Mouse (Mus musculus) lung, postnatal 25 days (tissue): Measurements from ENCODE around the gene Apbb1.
A peak's percentile ranks its signal among the peaks of the same experiment; 100 is the strongest.

Experiments
- DNase-seq: peaks from one replicate; pipeline ENCODE4 v3.0.0; 2022; ENCODE audit warnings: low spot score

The Apbb1 gene

DNA sequence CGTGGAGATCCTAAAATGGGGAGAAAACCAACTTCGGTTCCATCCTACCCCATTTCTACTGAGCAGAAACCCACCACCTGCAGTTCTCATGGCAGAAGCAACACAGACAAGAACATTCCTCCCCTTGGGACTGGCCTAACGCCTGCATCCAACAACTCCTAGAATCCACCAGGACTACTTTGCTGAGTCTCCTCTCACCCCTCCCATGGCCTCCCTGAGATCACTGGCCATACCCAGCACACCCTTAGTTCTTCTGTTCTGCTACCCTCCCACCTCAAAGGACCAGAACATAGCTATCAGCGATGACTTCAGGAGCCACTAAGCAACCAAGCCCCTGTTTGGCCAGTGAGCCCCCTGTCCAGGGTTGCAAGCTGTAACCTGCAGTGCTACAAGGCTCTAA is 10.7 kb downstream of the Apbb1 start:
- no peak for DNase-seq

DNA sequence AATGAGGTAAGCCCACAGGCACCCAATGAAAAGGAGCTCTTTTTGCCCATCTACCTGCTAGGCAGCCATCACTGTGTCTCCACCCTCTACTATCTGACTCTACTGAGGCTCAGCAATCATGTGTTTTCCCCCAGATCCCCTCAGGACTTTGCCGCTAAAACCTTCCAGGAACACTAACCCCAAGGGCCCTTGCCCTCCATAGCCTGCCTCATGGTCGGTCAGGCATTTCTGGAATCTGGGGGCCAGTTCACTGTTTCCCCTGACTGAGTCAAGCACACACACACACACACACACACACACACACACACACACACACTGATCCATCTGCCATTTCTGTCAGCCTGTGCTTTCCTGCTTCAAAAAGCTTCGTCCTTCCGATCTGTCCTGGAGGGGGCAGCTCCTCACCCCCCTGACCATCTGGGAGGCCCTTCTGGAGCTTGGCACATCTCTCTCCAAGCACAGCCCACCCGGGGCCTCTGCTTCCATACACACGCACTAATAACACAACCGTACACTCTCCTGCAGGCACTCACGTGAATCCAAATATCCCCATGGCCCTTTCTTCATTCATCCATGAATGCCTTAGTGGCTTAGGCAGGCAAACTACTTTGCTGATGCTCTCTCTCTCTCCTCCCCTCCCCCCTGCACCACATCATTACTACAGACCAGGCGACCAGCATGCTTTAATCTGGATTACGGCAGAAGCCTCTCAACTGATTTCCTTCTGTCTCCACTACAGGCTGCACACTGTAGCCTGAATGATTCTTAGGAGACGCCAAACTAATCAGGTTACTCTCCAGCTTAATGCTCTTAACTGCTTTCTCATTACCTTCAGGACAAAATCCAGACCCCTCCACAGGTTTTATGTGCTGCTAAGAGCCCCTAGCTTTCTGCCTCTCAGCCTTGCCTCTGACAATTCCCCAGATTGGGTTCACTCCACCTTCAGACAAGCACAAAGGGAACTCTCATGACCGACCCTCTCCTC is 11.6 kb downstream of the Apbb1 start:
- no peak for DNase-seq

DNA sequence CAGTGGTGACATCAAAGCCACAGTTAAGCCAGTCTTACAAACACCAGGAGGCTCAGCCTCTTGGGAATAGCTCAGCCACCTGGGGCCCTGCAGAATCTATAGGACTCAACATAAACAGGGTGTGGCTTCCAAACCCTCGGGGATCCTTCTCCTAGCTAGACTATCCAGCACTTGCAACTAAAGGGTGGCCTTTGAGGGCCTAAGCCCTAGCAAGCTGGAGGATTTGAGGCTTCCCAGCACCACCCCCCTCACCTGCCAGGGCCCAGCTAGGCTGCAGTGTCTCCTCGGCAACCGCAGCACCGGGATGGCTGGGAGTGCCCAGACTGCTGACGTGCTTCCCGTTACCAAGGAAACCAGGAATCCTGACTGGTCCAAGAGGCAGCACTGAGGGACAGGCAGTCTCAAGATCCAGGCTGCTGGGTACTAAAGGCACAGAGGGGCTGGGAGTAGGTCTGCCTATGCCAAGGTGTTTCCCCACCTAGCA is 12.4 kb downstream of the Apbb1 start:
- DNase-seq, result peak; percentile 48

DNA sequence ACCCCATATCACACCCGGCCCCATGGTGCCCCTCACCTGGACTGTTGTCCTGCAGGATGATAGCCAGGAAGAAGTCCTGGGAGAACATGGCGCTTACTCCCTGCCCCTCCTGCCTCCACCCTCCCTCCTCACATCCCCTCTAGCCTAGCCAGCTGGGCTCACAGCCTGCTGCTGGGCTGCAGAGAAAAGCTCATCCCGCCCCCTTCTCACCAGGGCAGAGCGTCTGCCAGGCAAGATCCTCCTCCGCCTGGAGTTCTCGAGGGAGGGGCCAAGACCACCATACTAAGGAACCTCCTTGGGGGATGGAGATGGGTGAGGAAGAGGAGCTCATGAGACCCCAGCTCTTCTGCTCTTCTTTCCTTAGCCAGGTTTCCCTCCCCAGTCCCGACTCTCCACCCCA is 12.9 kb downstream of the Apbb1 start:
- DNase-seq, result no peak

DNA sequence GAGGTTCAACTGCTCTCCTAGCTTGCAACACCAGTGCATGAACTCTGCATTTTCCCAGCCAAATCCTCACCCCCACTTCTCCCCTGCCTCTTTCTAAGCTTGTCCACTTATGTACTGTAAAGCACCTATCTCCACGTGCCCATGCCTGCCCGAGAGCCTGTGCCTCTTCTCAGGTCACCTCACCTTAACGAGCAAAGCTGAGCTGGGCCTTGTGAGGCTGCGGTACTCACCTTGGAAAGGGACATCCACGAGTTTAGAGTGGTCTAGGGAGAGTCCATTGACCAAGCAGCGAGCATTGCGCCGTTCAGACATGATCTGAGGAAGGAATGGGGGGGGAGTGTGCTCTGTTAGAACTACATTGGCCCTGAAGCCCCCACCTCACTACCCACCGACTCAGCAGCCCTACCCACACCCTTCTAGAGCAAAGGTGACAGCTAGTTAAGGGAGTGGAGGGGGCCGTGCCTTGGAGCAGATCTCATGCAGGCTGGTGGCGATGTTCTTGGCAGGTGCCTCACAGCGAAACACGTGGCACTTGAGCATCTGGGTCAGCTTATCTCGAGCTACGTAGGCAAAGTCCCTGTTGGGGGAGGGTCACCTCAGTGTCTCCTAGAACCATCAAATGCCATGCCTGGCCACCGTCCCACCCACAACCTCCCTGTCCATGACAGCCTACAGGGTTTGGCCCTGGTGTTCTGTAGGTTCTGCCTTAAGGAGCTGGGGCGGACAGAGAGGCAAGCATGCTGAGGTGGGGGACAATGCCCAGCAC is 16.2 kb downstream of the Apbb1 start:
- peak; percentile 38 for DNase-seq

DNA sequence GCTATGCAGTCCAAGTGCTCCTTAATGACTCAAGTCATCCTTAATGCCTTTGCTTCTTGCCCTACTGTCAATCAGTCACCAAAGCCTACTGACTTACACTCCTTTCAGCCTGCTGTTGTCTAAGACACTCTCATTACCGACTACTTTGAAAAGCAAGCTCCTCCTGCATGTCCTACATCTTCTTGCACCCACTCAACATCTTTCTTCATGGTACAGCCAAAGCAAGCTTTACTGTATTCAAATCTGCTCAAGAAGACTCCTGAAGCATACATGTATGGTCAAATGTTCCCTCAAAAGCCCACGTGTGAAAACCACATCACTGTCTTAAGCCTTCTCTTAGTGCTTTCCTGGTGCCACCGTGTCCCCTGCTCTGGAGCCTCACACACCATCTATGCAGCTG is 18.1 kb downstream of the Apbb1 start:
- DNase-seq, result no peak

DNA sequence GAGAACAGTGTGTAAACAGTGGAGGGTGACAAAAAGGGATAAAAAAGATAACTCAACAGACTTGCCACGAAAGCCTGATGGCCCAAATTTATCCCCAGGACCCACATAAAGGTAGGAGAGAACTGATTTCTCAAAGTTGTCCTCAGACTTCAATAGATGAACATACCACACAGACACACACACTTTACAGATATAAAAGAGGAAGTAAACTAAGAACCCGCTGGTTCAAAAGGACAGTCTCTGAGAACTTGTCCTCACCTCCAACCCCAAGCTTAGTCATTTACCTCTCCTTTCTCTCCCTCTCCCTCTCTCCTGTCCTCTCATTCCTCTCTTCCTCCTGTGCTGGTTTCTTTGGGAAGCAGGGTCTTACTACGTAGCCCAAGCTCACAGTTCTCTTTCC is 19.1 kb downstream of the Apbb1 start:
- DNase-seq, result no peak

DNA sequence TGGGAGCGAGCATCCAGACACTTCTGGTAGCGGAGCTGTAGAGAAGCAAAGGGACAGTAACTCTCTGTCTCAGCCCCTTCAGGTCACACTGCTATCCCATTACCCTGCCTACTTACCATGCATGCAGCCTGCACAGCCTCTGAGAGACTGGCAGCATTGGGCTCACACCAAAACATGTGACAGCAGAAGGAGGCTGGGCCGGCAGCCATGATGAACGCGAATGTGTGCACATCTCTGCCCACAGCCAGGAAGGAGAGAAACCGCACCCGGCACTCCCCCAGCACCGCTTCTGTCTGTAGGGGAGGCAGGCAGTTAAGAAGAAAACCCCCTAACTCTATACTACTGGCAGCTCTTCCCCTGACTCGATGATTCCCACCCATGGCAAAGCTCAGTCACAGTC is 22.4 kb downstream of the Apbb1 start:
- no peak for DNase-seq

DNA sequence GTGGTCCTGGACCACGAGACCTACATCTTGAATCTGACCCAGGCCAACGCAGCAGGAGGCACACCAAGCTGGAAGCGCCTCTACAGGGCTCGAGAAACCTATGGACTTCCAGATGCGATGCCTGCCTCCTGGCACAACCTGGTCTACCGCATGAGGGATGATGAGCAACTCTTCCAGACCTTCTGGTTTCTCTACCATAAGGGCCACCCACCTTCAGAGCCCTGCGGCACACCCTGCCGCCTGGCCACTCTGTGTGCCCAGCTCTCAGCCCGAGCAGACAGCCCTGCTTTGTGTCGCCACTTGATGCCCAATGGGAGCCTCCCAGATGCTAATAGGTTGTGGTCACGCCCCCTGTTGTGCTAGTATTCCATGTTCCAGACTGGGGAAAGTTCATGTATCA is 23.8 kb downstream of the Apbb1 start:
- no peak for DNase-seq

DNA sequence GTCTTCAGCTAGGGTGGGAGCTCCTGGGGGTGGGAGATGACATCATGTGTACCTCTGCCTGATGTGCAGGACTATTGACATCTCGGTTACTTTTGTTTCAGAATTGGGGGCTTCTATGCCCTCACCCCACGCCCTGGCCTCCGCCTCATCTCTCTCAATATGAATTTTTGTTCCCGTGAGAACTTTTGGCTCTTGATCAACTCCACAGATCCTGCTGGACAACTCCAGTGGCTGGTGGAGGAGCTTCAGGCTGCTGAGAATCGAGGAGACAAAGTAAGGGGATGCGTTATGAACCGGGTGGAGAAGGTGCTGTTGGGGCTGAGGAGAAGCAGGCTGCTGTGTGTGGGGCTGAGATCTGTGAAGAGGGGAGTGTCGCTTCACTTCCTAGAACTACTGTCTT is 25.0 kb downstream of the Apbb1 start:
- DNase-seq, result no peak

DNA sequence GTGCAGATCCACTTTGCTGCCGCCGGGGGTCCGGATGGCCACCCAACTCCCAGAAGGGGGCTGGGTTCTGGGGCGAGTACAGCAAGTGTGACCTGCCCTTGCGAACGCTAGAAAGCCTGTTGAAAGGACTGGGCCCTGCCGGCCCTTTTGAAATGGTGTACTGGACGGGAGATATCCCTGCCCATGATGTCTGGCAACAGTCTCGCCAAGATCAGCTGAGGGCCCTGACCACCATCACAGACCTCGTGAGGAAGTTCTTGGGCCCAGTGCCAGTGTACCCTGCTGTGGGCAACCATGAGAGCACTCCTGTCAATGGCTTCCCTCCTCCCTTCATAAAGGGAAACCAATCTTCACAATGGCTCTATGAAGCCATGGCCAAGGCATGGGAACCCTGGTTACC is 25.9 kb downstream of the Apbb1 start:
- no peak for DNase-seq

DNA sequence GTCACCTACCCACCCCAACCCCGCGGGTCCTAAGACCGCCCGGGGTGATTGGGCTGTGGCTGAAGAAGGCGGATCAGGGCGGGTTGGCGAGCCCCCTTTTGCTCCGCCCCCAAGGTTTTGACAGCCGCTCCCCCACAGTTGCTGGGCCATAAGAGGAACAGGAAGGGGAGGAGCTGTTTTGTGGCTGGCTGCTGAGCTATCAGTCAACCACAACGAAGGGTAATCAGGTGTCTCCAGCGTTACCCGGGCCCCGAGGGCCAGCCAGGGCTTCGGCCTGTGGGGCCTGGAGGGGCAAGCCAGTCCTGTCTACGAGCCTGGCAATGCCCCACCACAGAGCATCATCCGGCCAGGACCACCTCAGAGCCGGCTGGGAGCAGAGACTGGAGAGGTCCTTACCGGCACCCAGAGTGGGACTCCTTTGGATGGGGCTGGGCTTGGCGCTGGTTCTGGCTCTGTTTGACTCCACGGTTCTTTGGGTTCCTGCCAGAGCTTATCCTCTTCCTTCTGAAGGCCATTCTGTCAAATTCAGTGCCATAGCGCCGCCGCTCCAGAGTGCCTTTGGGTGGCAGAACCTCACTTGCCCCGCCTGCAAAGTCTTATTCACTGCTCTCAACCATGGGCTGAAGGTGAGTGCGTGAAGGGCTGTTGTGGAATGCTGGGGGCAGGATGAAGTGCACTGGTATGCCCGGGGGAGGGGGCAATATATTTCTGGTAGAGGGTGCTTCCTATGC is 27.1 kb downstream of the Apbb1 start, which contains the start of gene Smpd1:
Gene Smpd1 (plus strand): TSS at position 149 of the 731 bp plus-strand sequence.
- DNase-seq, result peak; percentile 95

DNA sequence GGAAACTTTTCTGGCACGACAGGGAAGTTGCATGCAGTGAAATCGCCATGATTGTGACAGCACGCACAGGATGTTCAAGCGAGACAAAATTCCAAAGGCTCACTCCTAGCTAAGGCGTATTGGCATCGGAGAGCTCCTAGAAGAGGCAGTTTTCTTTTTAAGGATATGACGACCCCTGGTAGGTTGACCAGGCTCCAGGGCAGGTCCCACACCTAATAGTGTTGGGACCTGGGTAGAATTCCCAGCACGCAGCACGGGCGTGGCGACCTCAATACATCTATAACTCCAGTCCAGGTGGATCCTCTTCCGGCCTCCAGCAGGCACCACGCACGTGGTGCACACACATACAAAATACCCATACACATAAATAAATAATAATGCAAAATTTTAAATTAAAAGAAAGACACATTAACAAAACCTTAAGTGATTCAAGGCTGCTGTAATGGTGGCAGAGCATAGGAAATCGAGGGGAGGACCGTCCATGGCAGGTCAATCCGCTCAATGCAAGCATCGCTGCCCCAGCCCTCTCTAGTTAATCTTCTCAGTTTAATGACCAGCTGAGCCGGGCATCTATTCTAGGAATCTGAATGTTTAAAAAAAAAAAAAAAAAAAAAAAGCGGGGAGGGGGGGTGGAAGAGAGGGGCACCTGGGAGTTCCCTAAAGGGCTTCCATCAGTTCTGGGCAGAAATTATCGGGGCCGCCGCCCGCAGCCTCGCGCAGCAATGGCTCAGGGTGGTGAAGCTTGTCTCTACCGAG is 27.8 kb downstream of the Apbb1 start:
- DNase-seq, result no peak

DNA sequence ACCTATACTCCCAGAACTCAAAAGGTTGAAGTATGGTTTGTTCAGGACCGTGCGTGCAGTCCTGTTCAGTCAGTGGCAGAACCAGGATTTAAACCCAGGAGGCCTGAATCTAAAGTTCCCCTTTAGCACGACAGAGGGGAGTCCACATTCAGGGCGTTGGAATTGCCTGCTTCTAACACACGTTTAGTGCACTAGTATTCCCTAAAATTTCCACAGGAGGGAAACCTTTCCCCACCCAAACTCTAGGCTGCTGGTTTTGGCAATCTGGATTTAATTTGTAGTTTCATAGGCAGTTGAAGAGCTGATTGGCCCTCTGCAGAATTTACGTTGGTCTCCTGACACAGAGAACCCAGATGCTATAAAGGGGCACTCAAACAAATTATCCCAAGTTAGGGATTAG is 32.4 kb downstream of the Apbb1 start:
- peak; percentile 39 for DNase-seq

DNA sequence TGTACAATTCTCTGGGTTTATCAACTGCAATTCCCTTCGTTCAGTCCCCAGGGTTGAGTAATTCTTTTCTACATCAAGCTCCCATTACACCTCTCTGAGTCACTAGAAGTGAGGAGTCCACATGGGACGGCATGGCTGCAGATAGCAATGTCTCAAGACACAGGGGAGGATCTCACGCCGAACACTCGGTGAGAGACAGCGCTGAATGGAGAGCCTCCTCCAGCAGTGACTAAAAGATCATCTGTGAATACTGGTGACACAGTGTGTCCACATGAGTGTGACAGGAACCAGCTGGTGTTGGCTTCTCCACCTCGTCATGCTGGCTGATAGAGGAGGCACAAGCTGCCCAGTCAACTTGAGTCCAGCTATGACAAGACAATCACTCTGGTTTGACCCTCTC is 33.5 kb downstream of the Apbb1 start:
- no peak for DNase-seq

DNA sequence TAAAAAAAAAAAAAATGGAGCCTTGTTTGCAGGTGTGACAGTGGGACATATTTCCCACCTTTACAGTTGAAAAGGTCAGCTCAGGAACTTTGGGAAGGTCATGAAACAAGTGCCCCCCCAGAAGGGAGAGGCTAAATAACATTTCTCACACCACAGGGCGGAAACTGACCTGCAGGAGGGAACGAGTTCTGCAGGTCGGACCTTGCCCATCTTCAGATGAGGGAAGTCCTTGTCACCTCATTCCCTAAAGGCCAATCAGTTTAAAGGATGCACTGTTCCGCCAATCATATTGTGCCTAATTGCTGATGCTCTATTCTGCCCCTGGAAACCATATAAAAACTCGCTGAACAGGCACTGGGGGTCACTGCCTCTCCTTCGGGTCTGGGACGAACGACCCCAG is 35.5 kb downstream of the Apbb1 start:
- no peak for DNase-seq

DNA sequence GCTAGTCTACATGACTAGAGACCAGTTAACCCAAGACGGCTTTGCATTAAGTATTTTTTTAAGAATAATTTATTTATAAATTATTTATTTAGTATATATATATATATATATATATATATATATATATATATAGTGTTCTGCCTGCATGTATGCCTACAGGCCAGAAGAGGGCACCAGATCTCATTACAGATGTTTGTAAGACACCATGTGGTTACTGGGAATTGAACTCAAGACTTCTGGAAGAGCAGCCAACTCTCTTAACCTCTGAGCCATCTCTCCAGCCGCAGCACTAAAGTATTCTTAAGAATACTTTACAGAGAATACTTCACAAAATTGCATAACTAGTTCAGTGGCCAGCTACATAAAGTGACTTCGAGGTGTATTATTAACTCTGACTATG is 47.3 kb downstream of the Apbb1 start:
- DNase-seq, result peak; percentile 39

DNA sequence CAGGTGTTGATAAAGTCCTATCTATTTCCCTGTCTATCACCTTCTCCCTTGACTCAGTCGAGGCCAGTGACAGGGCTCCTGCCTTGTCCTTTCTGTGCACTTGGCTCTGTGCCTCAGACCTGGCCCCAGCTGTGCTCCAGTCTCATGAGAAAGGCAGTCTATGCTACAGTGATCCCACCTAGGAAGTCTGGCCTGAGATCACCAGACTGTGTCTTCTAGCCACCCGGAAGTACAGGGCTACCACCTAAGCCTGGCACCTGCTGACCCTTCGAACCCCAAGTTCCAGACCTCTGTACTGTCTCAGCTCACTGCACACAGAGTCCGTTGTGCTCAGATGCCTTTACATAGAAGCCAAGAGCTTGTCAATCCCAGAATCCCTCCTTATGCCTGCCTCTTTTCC is 53.4 kb downstream of the Apbb1 start:
- no peak for DNase-seq

DNA sequence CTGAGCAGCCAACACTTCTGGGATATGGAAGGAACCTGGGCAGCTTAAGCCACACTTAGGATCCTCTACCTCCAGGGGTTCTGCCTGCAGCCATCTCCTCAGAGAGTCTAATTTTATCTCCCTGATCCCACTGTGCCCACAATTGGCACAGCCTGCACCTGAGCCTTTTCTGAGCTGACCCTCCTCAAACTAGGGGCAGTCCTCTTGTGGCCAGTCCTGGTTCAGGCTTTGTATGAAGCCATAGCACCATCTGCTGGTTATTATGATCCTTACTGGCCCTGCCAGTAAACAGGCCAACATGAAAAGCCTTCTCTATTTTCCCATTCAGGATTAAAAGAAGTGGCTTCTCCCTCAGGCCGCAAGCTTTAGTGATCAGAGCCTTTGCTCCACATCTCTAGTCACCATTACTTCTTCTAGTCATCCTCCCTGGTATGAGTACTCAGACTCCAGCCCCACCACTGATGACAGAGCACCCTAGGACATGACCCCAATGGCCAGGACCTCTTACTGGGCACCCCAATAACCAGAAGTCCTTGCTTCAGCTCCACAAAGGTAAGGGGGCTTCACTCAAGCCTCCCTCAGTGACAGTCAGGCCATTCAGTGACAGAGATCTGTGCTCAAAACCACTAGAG is 54.0 kb downstream of the Apbb1 start:
- no peak for DNase-seq

DNA sequence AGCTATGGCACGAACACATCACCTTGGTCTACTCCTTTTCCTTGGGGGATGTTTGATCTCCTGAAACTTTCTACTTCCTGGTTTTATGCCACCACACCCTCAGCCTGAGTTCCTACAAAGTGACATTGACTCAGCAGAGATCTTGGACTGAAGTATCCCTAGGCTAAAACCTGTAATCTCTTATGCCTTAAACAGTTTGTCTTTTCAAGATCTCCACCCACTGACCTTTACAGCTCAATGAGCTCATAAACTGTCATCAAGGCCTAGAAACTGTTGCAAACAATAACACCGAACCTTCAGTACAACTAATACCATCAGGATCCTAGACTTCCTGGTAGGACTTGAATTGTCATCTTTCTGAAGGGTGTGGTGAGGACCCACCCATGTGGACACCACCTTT is 57.2 kb downstream of the Apbb1 start:
- no peak for DNase-seq

DNA sequence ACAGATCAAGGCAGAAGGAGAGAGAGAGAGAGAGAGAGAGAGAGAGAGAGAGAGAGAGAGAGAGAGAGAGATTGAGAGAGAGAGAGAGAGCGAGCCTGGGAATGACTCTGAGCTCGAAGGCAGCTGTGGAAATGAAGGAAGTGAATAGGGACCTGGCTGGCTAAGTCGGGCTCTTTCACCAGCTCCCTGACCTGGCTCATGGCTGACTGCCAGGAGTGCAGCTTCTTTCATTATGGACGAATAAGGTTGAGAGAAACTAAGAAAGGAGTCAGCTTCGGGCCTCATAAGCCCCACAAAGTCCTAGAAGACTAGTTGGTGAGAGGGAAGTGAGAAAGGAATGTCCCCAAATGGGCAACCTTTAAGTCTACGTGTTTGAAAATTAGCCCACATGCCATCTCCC is 61.3 kb downstream of the Apbb1 start:
- no peak for DNase-seq
